Mouse (Mus musculus) hindbrain, embryonic 15.5 days (tissue): Measurements from ENCODE around the gene Dph7. TPM values are rescaled to one million over a fixed set of nuclear protein-coding genes. Genes with fewer than 3 reads are reported as not detected.
A peak's percentile ranks its signal among the peaks of the same experiment; 100 is the strongest.

Experiments
- ATAC-seq: fragments of 200-750 bp; cut with Nextera tagmentation; 2 replicates; pipeline ENCODE4 v1.8.0; 2017; ENCODE audit warnings: low read depth, moderate number of reproducible peaks, moderate TSS enrichment; ENCODE audit not compliant: low FRiP score
- H3K27ac ChIP-seq: fragments of 300-500 bp; sonication (generic); replicated peaks from 2 replicates; pipeline ENCODE4 v1.5.1; 2015; ENCODE audit warnings: mild to moderate bottlenecking, inconsistent platforms
- H3K27me3 ChIP-seq: fragments of 300-500 bp; sonication (generic); 2 replicates; pipeline ENCODE4 v1.6.1; 2015; ENCODE audit warnings: control low read depth, inconsistent platforms
- H3K36me3 ChIP-seq: fragments of 300-500 bp; sonication (generic); 2 replicates; pipeline ENCODE4 v1.6.1; 2015; ENCODE audit warnings: control low read depth, inconsistent platforms
- H3K4me1 ChIP-seq: fragments of 300-500 bp; sonication (generic); replicated peaks from 2 replicates; pipeline ENCODE4 v1.6.1; 2015; ENCODE audit warnings: control low read depth, inconsistent platforms
- H3K4me2 ChIP-seq: fragments of 300-500 bp; sonication (generic); 2 replicates; pipeline ENCODE4 v1.6.1; 2015; ENCODE audit warnings: moderate library complexity, mild to moderate bottlenecking, inconsistent platforms
- H3K4me3 ChIP-seq: fragments of 300-500 bp; sonication (generic); 2 replicates; pipeline ENCODE4 v1.5.1; 2015; ENCODE audit warnings: mild to moderate bottlenecking, inconsistent platforms
- H3K9ac ChIP-seq: fragments of 300-500 bp; sonication (generic); 2 replicates; pipeline ENCODE4 v1.6.1; 2015; ENCODE audit warnings: inconsistent platforms
- H3K9me3 ChIP-seq: fragments of 300-500 bp; sonication (generic); 2 replicates; pipeline ENCODE4 v1.6.1; 2016; ENCODE audit warnings: control low read depth, inconsistent platforms
- WGBS: fragments of 180-500 bp; shearing (Covaris S2); methylation state at CpG from one replicate; pipeline ENCODE4 v1.1.7; 2015; 5-methylcytosine and 5-hydroxymethylcytosine counted together
- polyA plus RNA-seq: library from polyadenylated mRNA; unstranded; fragments of >200 nt; fragmentation: Nextera tagmentation; extraction: Ambion mirVana; gene quantifications from 2 replicates; pipeline ENCODE4 v1.2.1, GENCODE M21; 2015

The Dph7 gene
- 35.5 and 36.0 TPM in 2 replicates for polyA plus RNA-seq

DNA sequence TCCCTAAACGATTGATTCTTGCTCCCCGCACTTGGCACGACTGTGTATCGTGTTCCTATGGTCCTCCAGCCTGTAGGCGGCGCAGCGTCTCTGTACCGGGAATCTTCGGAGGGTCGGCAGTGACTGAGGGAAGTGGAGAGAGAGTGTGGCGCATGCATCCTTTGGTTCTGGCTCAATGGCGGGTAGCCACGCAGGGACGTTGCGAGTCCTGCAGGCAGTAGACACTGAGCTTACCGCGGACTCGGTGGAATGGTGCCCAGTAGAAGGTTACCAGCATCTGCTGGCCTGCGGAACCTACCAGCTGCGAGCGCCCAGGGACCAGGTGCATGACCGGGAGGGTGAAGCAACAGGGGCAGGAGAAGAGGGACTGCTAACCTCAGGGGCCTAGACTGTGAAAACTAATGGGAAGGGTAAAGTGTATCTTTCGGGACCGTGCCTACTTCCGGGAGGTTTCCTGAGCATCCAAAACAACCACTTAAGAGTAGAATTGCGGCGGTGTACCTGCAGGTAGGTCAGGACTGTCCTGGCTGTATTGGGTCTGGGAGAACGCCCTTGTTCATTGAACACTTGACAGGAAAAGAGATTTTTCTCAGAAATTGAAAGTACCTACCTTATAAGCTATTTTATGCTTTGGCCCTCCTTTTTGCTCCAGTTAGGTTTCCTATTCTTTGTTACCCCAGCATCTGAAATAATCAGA is at the start of gene Dph7:
Dph7 (plus strand) TSS at position 97 of the 697 bp plus-strand sequence.
- H3K36me3 ChIP-seq, result peaks cover 37% of the 10 kb centered on the region

DNA sequence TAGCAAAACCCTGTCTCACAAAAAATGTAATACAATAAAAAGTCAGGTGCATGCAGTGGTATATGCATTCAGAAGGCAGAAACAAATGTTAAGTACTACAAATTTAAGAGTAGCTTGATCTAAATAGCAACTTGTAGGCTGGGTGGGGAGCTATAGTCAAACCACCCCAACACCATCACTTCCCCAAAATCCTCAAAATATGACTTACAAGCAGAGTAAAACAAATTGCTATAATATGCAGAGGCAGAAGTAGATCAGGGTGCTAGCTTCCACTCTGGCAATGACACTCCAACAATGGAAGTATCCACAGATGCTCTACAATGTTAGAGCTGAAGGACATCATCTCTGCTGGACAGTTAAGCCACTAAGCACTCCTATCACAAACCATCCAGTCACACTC is 49.6 kb upstream of the Dph7 start:
- H3K9me3 ChIP-seq, result no peaks in the 10 kb centered on the region
- 0 out of 2 replicates have a peak, but pooled peaks cover 3% of the 10 kb centered on the region for H3K36me3 ChIP-seq
- no peak for ATAC-seq
- H3K27me3 ChIP-seq, result no peaks in the 10 kb centered on the region
- H3K27ac ChIP-seq, result no peak overlapping the region
- no peak overlapping the region for H3K4me2 ChIP-seq
- peaks cover 13% of the 10 kb centered on the region for H3K4me1 ChIP-seq
- H3K9ac ChIP-seq, result no peak overlapping the region
- no peak overlapping the region for H3K4me3 ChIP-seq

More for the DNA sequence above, at the start of gene Dph7:
- ATAC-seq, result peak; percentile 90
- WGBS, result under 1% methylated on average over 28 of the region's 28 CpGs
- Histone ChIP-seq H3K9me3 (no peaks in the 10 kb centered on the region), H3K27ac (peak within 1 kb of the TSS; percentile 77), H3K4me2 (peak within 1 kb of the TSS; percentile 74), H3K4me1 (peaks cover 20% of the 10 kb centered on the region), H3K4me3 (peak within 1 kb of the TSS; percentile 95), H3K9ac (peak within 1 kb of the TSS; percentile 93), H3K27me3 (no peaks in the 10 kb centered on the region)

DNA sequence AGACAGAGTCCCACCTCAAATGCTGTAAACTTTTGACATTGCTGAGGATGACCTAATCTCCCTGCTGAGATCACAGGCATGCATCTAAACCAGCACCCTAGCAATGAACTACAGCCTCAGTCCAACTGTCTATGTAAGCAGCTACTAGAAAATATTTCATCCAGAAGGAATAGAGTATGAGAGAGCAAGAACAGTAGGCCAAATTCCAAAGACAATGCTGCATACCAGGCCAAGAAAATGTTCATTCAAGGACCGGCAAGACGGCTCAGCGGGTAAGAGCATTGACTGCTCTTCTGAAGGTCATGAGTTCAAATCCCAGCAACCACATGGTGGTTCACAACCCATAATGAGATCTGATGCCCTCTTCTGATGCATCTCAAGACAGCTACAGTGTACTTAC is 47.4 kb upstream of the Dph7 start:
- Histone ChIP-seq H3K27ac (no peak overlapping the region), H3K4me1 (peaks cover 19% of the 10 kb centered on the region), H3K9ac (no peak overlapping the region), H3K9me3 (no peaks in the 10 kb centered on the region), H3K36me3 (0 out of 2 replicates have a peak, but pooled peaks cover 3% of the 10 kb centered on the region), H3K27me3 (no peaks in the 10 kb centered on the region), H3K4me2 (no peak overlapping the region), H3K4me3 (no peak overlapping the region)
- no peak for ATAC-seq
- 71% methylated on average over 3 of the region's 3 CpGs for WGBS

DNA sequence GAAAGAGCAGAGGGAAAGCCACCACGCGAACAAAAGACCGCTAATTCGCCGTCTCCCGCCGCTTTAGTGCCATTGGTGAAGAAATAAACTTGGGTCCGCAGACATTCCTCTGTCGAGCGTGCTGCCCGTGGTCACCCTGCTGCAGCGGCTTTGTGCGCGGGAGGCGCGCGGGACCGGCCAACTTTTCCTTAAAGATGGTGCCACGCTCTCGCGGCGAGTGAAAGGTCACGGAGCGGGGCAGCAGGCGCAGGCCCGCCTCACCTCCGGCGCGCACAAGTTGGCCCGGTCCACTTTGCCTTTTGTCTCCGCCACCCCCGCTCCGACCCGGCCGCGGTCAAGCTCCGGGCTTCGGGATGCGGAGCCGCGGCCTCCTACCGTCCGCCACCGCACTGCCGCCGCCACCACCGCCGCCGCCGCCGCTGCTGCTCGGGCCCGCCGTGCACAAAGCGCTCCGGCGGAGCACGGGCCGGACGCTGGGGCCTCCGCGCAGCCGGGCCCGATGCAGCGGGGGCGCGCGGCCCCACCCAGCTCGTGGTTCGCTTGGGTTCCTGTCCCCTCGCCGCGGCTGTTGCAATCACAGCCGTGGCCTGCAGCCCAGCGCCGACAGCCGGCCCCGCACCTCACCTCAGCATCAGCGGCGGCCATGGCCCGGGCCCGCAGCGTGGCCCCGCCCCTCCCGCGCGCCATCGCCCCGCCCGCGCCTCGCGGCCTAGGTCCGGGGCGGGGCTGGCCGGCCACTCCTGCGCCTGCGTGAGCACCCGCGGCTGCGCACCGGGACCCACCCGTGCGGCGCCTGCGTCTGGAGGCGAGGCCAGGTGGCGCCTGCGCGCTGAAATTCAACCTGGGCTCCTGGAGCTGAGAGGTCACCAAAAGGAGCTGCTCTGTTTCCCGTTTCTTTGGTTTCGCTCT is 43.0 kb upstream of the Dph7 start, which contains the start of gene Ehmt1:
Ehmt1 (minus strand) TSS at position 685 of the 909 bp plus-strand sequence.
- Histone ChIP-seq H3K9me3 (no peaks in the 10 kb centered on the region), H3K4me3 (peak within 1 kb of the TSS; percentile 93), H3K9ac (peak within 1 kb of the TSS; percentile 88), H3K27ac (peak within 1 kb of the TSS; percentile 94), H3K4me1 (peaks cover 19% of the 10 kb centered on the region), H3K4me2 (peak within 1 kb of the TSS; percentile 63), H3K27me3 (no peaks in the 10 kb centered on the region), H3K36me3 (no peaks in the 10 kb centered on the region)
- under 1% methylated on average over 96 of the region's 112 CpGs for WGBS
- ATAC-seq, result peak; percentile 97

DNA sequence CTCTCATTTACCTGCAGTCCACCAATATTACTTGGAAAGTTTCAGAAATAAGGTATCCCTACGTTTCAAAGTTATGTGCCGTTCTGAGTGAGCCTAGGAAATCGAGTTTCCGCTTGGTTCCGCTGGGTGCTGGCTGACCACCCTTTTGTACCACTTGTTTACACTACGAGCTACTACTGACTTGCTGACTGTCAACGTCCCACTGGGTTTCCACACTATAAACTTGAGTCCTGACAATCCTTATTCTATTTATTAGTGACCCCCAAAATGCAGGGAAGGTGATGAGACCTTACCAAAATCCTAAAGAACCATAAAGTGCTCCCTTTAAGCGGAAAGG is 42.4 kb upstream of the Dph7 start:
- H3K4me2 ChIP-seq, result peak overlapping the region; percentile 63
- H3K4me1 ChIP-seq, result peaks cover 19% of the 10 kb centered on the region
- no peaks in the 10 kb centered on the region for H3K27me3 ChIP-seq
- peak overlapping the region; percentile 88 for H3K9ac ChIP-seq
- ATAC-seq, result peak; percentile 62
- H3K4me3 ChIP-seq, result peak overlapping the region; percentile 93
- H3K9me3 ChIP-seq, result no peaks in the 10 kb centered on the region
- WGBS, result 8% methylated on average over 8 of the region's 8 CpGs
- no peaks in the 10 kb centered on the region for H3K36me3 ChIP-seq
- peak overlapping the region; percentile 94 for H3K27ac ChIP-seq

DNA sequence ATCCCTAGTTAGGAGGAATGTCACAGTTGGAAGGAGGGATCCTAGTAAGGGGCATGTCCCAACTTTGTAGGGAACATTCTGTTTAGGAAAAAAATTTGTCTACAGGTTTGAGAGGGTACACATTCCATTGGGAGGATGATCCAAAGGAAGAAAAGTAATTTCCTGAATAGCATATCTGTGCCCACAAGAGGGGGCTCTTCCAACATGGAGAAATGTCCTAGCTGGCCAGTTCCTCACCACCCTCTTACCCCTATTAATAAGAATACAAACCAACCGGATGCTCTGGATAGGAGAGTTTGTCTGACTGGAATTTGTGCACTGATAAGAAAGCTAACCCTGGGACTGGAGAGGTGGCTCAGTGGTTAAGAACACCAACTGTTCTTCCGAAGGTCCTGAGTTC is 38.6 kb upstream of the Dph7 start:
- H3K9ac ChIP-seq, result no peak overlapping the region
- peaks cover 8% of the 10 kb centered on the region; the same call in 1 of the 2 replicates for H3K36me3 ChIP-seq
- H3K4me1 ChIP-seq, result no peaks in the 10 kb centered on the region
- no peak overlapping the region for H3K4me3 ChIP-seq
- no peaks in the 10 kb centered on the region for H3K9me3 ChIP-seq
- no peak for ATAC-seq
- no peak overlapping the region for H3K27ac ChIP-seq
- no peak overlapping the region for H3K4me2 ChIP-seq
- WGBS, result 65% methylated on average over 2 of the region's 2 CpGs
- no peaks in the 10 kb centered on the region for H3K27me3 ChIP-seq

DNA sequence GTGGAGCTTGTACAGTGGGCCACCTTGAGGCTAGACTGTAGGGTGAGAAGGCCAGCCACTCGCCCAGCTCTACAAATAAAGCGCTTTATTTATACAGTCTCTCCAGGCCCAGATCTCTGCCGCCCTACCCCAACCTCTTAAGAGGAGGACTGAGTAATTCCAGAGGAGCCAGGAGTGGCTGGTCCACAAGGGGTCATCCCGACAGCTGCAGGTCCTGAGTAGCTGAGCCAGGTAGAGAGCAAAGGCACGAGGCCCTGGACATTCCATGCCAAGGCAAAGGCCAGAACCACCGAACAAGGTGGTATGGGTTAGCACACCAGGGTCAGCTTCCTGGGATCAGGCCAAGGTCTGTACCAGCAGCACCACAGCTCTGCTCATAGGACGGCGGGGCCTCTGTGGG is 36.9 kb upstream of the Dph7 start:
- H3K27ac ChIP-seq, result no peak overlapping the region
- ATAC-seq, result no peak
- no peaks in the 10 kb centered on the region for H3K9me3 ChIP-seq
- no peak overlapping the region for H3K4me2 ChIP-seq
- no peaks in the 10 kb centered on the region for H3K27me3 ChIP-seq
- no peaks in the 10 kb centered on the region for H3K4me1 ChIP-seq
- no peak overlapping the region for H3K4me3 ChIP-seq
- 96% methylated on average over 8 of the region's 8 CpGs for WGBS
- H3K36me3 ChIP-seq, result peaks cover 8% of the 10 kb centered on the region; the same call in 1 of the 2 replicates
- no peak overlapping the region for H3K9ac ChIP-seq

DNA sequence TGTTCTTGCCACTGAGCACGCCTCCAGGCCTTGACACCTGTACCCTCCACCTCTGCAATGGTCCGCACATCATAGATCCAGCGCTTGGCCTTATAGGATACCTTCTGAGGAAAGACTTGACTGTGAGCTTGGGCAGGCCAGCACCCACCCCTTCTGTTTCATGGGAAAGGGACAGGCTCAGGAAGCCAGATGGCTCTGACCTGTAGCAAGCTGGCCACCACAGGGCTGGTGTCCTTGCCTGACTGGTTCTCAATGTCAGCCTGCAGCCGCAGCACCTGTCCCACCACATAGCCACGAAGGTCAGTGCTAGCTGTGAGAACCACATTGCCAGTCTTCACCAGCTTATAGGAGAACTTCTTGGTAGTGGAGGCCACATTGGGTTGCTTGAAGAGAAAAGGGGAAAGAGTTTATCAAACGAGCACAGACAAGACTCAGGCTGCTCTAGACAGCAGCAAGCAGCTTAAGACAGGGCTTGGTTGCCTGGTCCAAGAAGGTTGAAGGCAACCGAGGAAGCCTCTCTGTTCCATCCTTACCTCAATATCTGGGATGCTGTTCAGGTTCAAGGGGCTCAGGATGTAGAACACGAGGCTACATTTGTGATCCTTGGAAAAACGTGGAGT is 35.7 kb upstream of the Dph7 start:
- no peaks in the 10 kb centered on the region for H3K9me3 ChIP-seq
- H3K4me1 ChIP-seq, result no peaks in the 10 kb centered on the region
- no peak overlapping the region for H3K9ac ChIP-seq
- no peak for ATAC-seq
- H3K4me3 ChIP-seq, result no peak overlapping the region
- 90% methylated on average over 9 of the region's 9 CpGs for WGBS
- H3K27ac ChIP-seq, result no peak overlapping the region
- H3K36me3 ChIP-seq, result peaks cover 8% of the 10 kb centered on the region; the same call in 1 of the 2 replicates
- no peaks in the 10 kb centered on the region for H3K27me3 ChIP-seq
- H3K4me2 ChIP-seq, result no peak overlapping the region

DNA sequence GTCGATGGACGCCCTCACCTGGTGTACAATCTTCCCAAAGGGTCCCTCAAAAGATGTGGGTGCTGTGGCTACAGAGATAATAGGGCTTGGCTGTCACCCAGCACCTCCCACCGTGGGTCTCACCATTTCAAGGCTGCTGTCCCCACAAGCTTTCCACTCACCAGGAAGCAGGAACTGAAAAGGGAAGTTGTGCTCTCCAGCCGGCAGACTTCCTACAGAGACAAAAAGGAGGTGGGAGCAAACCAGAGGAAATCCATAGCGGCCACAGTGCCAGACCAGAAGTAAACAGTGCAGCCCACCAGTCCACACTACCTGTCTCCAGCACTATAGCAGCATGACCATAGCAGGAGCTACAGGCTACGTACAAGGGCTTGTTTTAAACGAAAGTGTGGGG is 35.2 kb upstream of the Dph7 start:
- H3K27ac ChIP-seq, result no peak overlapping the region
- H3K4me1 ChIP-seq, result no peaks in the 10 kb centered on the region
- no peaks in the 10 kb centered on the region for H3K27me3 ChIP-seq
- no peaks in the 10 kb centered on the region for H3K9me3 ChIP-seq
- 78% methylated on average over 7 of the region's 7 CpGs for WGBS
- no peak overlapping the region for H3K9ac ChIP-seq
- no peak overlapping the region for H3K4me2 ChIP-seq
- peaks cover 8% of the 10 kb centered on the region; the same call in 1 of the 2 replicates for H3K36me3 ChIP-seq
- ATAC-seq, result no peak
- H3K4me3 ChIP-seq, result no peak overlapping the region

DNA sequence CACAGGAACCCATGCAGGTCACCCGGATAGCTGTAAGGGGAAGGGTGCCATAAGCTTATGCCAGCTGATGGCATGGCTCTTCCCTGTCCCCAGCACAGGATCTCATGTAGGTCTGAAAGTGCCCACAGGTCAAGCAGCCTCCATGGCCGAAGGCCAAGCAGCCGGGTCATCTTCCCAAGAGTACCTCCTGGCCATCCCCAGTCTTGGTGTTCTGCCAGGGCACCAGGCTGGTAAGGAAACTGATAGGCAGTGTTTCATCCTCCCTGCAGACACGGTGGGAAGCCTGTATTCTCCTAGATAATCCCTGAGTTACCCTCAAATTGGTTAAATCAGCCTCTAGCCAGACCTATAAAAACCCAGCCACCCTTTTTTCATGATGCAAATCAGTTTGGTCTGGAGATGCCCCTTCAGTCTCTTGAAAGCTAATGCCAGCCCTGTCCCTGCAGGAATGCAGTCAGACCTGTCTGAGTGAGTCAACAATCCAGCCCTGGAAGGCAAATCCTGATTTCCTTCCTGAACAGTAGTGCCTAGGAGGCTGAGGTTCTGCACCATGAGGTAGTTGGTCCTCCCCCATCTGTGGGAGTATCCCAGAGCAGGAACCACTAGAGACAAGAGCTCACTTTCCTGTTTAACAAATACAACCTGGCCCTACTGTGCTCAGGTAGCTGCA is 34.3 kb upstream of the Dph7 start:
- no peak for ATAC-seq
- H3K4me1 ChIP-seq, result no peaks in the 10 kb centered on the region
- 76% methylated on average over 4 of the region's 4 CpGs for WGBS

DNA sequence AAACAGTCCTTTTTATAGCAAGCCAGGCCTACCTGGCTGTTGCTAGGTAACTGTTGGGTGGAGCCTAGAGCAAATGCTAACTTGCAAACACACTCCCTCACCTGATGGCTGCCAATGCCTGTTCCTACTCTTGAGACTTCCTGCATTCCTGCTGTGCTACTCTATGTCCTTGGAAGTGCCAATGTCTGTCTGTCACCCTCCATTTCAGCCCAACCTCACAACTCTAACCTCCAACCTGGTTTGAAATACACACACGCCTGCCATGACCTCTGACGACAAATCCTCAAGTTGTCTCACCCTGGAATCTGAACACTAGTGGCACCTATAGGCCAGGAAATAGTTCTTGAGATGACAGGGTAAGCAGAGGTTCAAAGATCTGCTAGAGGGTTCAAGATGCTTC is 33.1 kb upstream of the Dph7 start:
- peaks cover 12% of the 10 kb centered on the region for H3K4me1 ChIP-seq
- H3K4me3 ChIP-seq, result no peak overlapping the region
- no peaks in the 10 kb centered on the region for H3K9me3 ChIP-seq
- H3K4me2 ChIP-seq, result no peak overlapping the region
- WGBS, result 71% methylated on average over 2 of the region's 2 CpGs
- no peak overlapping the region for H3K27ac ChIP-seq
- H3K36me3 ChIP-seq, result peaks cover 8% of the 10 kb centered on the region; the same call in 1 of the 2 replicates
- no peak for ATAC-seq
- no peak overlapping the region for H3K9ac ChIP-seq
- H3K27me3 ChIP-seq, result no peaks in the 10 kb centered on the region

More for the DNA sequence above, 34.3 kb upstream of the Dph7 start:
- Histone ChIP-seq H3K27ac (no peak overlapping the region), H3K27me3 (no peaks in the 10 kb centered on the region), H3K36me3 (peaks cover 8% of the 10 kb centered on the region; the same call in 1 of the 2 replicates), H3K9me3 (no peaks in the 10 kb centered on the region), H3K9ac (no peak overlapping the region), H3K4me2 (no peak overlapping the region), H3K4me3 (no peak overlapping the region)
